15 mouse cellular contexts compared by ENCODE assay signal in the genomic region with DNA sequence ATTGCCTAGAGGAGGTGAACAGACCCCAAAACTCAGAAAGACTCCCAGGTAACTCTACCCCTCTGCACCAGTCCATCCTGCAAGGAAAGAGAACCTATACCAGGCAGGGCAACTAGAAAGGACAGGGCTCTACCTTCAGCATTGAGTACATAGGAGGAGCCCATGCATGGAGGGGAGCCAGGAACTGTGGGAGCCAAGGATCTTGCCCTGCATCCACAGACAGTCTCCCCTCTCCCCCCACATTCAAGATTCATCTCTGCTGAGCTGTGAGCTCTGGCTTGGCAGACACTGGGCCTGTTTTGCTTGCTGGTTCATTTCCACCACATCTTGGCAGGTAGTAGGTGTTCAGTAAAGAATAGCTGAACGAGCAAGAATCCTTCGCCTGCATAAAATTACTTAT.
"Had no signal": no experiment of that assay in that cellular context is flagged by ENCODE, and none has a peak within 500 bp of the region (broad histone marks: within the 10 kb centered on the region; RNA-seq: fewer than 3 reads in every experiment).

No protein-coding gene starts in this region.

- H3K9me3 ChIP-seq: midbrain, embryonic 15.5 days; neural tube, embryonic 12.5 days; stomach, embryonic 15.5 days had no signal

- ATAC-seq: midbrain, embryonic 13.5 days; midbrain, embryonic 15.5 days had no signal

- DNase-seq: lung, adult 18-20 months; lung, embryonic 14.5 days; lung, postnatal 10 days; right cerebral cortex, postnatal 14 days; thymus, adult 2 months; thymus, postnatal 25 days; thymus, postnatal 4 days had no signal

- H3K27ac ChIP-seq: macrophage; midbrain, embryonic 13.5 days; midbrain, embryonic 15.5 days; neural tube, embryonic 12.5 days; stomach, embryonic 15.5 days; stomach, postnatal 0 days had no signal

- H3K4me1 ChIP-seq: midbrain, embryonic 15.5 days; neural tube, embryonic 12.5 days; stomach, embryonic 15.5 days had no signal

- H3K4me2 ChIP-seq: lung, embryonic 14.5 days; midbrain, embryonic 11.5 days; midbrain, embryonic 13.5 days; midbrain, embryonic 15.5 days; neural tube, embryonic 12.5 days; stomach, embryonic 15.5 days had no signal

- H3K27me3 ChIP-seq: midbrain, embryonic 13.5 days; midbrain, embryonic 15.5 days; neural tube, embryonic 12.5 days; stomach, embryonic 15.5 days had no signal

- H3K9ac ChIP-seq: lung, embryonic 14.5 days; midbrain, embryonic 13.5 days; midbrain, embryonic 15.5 days; neural tube, embryonic 12.5 days; stomach, embryonic 15.5 days had no signal

- H3K4me3 ChIP-seq: megakaryocyte, embryonic 14.5 days; midbrain, embryonic 13.5 days; midbrain, embryonic 15.5 days; neural tube, embryonic 12.5 days; stomach, embryonic 15.5 days had no signal

- H3K36me3 ChIP-seq: midbrain, embryonic 13.5 days; midbrain, embryonic 15.5 days; neural tube, embryonic 12.5 days; stomach, embryonic 15.5 days had no signal
